Mouse (Mus musculus) forebrain, embryonic 13.5 days (tissue): Measurements from ENCODE around the gene Tle6. TPM values are rescaled to one million over a fixed set of nuclear protein-coding genes. Genes with fewer than 3 reads are reported as not detected.

ENCODE experiments used
- ATAC-seq: fragments of 200-750 bp; cut with Nextera tagmentation; 2 replicates; pipeline ENCODE4 v1.8.0; 2017
- H3K27ac ChIP-seq: fragments of 300-500 bp; sonication (generic); 2 replicates; pipeline ENCODE4 v1.5.1; 2015; ENCODE audit warnings: inconsistent platforms, mild to moderate bottlenecking, moderate library complexity
- H3K27me3 ChIP-seq: fragments of 300-500 bp; sonication (generic); 2 replicates; pipeline ENCODE4 v1.6.1; 2015; ENCODE audit warnings: mild to moderate bottlenecking, inconsistent platforms
- H3K36me3 ChIP-seq: fragments of 300-500 bp; sonication (generic); 2 replicates; pipeline ENCODE4 v1.6.1; 2015; ENCODE audit warnings: mild to moderate bottlenecking, inconsistent platforms; ENCODE audit not compliant: poor library complexity, severe bottlenecking
- H3K4me1 ChIP-seq: fragments of 300-500 bp; sonication (generic); 2 replicates; pipeline ENCODE4 v1.6.1; 2015; ENCODE audit warnings: inconsistent platforms
- H3K4me2 ChIP-seq: fragments of 300-500 bp; sonication (generic); 2 replicates; pipeline ENCODE4 v1.6.1; 2015; ENCODE audit warnings: inconsistent platforms, mild to moderate bottlenecking, moderate library complexity
- H3K4me3 ChIP-seq: fragments of 300-500 bp; sonication (generic); 2 replicates; pipeline ENCODE4 v1.5.1; 2015; ENCODE audit warnings: mild to moderate bottlenecking, inconsistent platforms
- H3K9ac ChIP-seq: fragments of 300-500 bp; sonication (generic); 2 replicates; pipeline ENCODE4 v1.6.1; 2015; ENCODE audit warnings: mild to moderate bottlenecking, inconsistent platforms
- H3K9me3 ChIP-seq: fragments of 300-500 bp; sonication (generic); replicated peaks from 2 replicates; pipeline ENCODE4 v1.6.1; 2016; ENCODE audit warnings: inconsistent platforms
- WGBS: fragments of 180-500 bp; shearing (Covaris S2); methylation state at CpG from one replicate; pipeline ENCODE4 v1.1.7; 2015; 5-methylcytosine and 5-hydroxymethylcytosine counted together
- polyA plus RNA-seq: library from polyadenylated mRNA; unstranded; fragments of >200 nt; fragmentation: Nextera tagmentation; extraction: Ambion mirVana; gene quantifications from 2 replicates; pipeline ENCODE4 v1.2.1, GENCODE M21; 2015

Gene Tle6
- polyA plus RNA-seq, 1 experiment from 2014 or later = 1.8 TPM

GRCm38 (mm10) chr10:81579967-81580366, 20.9 kb downstream of the Tle6 start:
- peaks cover 16% of the 10 kb centered on the region for H3K4me1 ChIP-seq
- no peak overlapping the region for H3K4me3 ChIP-seq
- no peaks in the 10 kb centered on the region for H3K36me3 ChIP-seq
- WGBS = 56% methylated on average over 4 of the region's 4 CpGs
- H3K27ac ChIP-seq = no peak overlapping the region
- no peak overlapping the region for H3K4me2 ChIP-seq
- peaks cover 84% of the 10 kb centered on the region for H3K27me3 ChIP-seq
- no peak for ATAC-seq
- H3K9me3 ChIP-seq = no peaks in the 10 kb centered on the region
- no peak overlapping the region for H3K9ac ChIP-seq

- peak overlapping the region; percentile 81 for H3K4me2 ChIP-seq
- H3K9me3 ChIP-seq = no peaks in the 10 kb centered on the region
- H3K4me3 ChIP-seq = peak overlapping the region; percentile 61
- no peak overlapping the region for H3K27ac ChIP-seq
- peak overlapping the region; percentile 73 for H3K9ac ChIP-seq
- WGBS = 4% methylated on average over 6 of the region's 6 CpGs
- ATAC-seq = no peak
- H3K36me3 ChIP-seq = no peaks in the 10 kb centered on the region
- H3K4me1 ChIP-seq = peaks cover 41% of the 10 kb centered on the region
- H3K27me3 ChIP-seq = peaks cover 87% of the 10 kb centered on the region
Observed at GRCm38 (mm10) chr10:81575695-81576094, 25.2 kb downstream of the Tle6 start.

- Histone ChIP-seq H3K4me3 (peak overlapping the region; percentile 61), H3K27me3 (peaks cover 82% of the 10 kb centered on the region), H3K4me2 (peak overlapping the region; percentile 81), H3K9ac (peak overlapping the region; percentile 73), H3K27ac (no peak overlapping the region; the same call in 1 of the 2 replicates), H3K36me3 (no peaks in the 10 kb centered on the region), H3K9me3 (no peaks in the 10 kb centered on the region), H3K4me1 (peaks cover 46% of the 10 kb centered on the region)
- no peak for ATAC-seq
- WGBS = 0% methylated on average over 22 of the region's 30 CpGs
Observed at GRCm38 (mm10) chr10:81575208-81575631, 25.7 kb downstream of the Tle6 start.

GRCm38 (mm10) chr10:81574081-81575056, 26.5 kb downstream of the Tle6 start, which contains the start of gene Tle2:
TSS of gene Tle2 (plus strand) at chr10:81574561.
- 15% methylated on average over 10 of the region's 10 CpGs for WGBS
- H3K9ac ChIP-seq = peak within 1 kb of the TSS; percentile 73
- H3K4me3 ChIP-seq = peak within 1 kb of the TSS; percentile 61
- H3K4me1 ChIP-seq = peaks cover 54% of the 10 kb centered on the region
- no peak within 1 kb of the TSS; the same call in 1 of the 2 replicates for H3K27ac ChIP-seq
- peak within 1 kb of the TSS; percentile 81 for H3K4me2 ChIP-seq
- no peak for ATAC-seq
- H3K9me3 ChIP-seq = no peaks in the 10 kb centered on the region
- no peaks in the 10 kb centered on the region for H3K36me3 ChIP-seq
- peaks cover 74% of the 10 kb centered on the region for H3K27me3 ChIP-seq

- Histone ChIP-seq H3K9me3 (no peaks in the 10 kb centered on the region), H3K4me2 (no peak overlapping the region), H3K27me3 (peaks cover 63% of the 10 kb centered on the region), H3K36me3 (no peaks in the 10 kb centered on the region), H3K9ac (no peak overlapping the region), H3K4me1 (peaks cover 67% of the 10 kb centered on the region), H3K27ac (no peak overlapping the region), H3K4me3 (no peak overlapping the region)
- ATAC-seq = no peak
- 7% methylated on average over 9 of the region's 9 CpGs for WGBS
Observed at GRCm38 (mm10) chr10:81572975-81573374, 27.9 kb downstream of the Tle6 start.

- Histone ChIP-seq H3K27ac (no peak overlapping the region), H3K9me3 (no peaks in the 10 kb centered on the region), H3K36me3 (peaks cover 2% of the 10 kb centered on the region; the same call in 1 of the 2 replicates), H3K9ac (peak overlapping the region; percentile 34), H3K4me2 (peak overlapping the region; percentile 74), H3K27me3 (peaks cover 62% of the 10 kb centered on the region), H3K4me3 (peak overlapping the region; percentile 10; the same call in 1 of the 2 replicates), H3K4me1 (peaks cover 73% of the 10 kb centered on the region)
- WGBS = 7% methylated on average over 9 of the region's 9 CpGs
- ATAC-seq = peak; percentile 0; the same call in 1 of the 2 replicates
Observed at GRCm38 (mm10) chr10:81572133-81572671, 28.7 kb downstream of the Tle6 start.

- peaks cover 62% of the 10 kb centered on the region for H3K27me3 ChIP-seq
Observed at GRCm38 (mm10) chr10:81571501-81571876, 29.4 kb downstream of the Tle6 start.

GRCm38 (mm10) chr10:81570831-81571500, 29.9 kb downstream of the Tle6 start:
- peaks cover 15% of the 10 kb centered on the region for H3K36me3 ChIP-seq
- H3K27ac ChIP-seq = peak overlapping the region; percentile 85
- ATAC-seq = peak; percentile 73
- H3K4me3 ChIP-seq = peak overlapping the region; percentile 40
- peaks cover 62% of the 10 kb centered on the region for H3K27me3 ChIP-seq
- no peaks in the 10 kb centered on the region for H3K9me3 ChIP-seq
- H3K9ac ChIP-seq = peak overlapping the region; percentile 45; the same call in 1 of the 2 replicates
- H3K4me2 ChIP-seq = peak overlapping the region; percentile 74
- peaks cover 70% of the 10 kb centered on the region for H3K4me1 ChIP-seq
- WGBS = 1% methylated on average over 32 of the region's 34 CpGs

More at GRCm38 (mm10) chr10:81571501-81571876, 29.4 kb downstream of the Tle6 start:
- H3K4me3 ChIP-seq = peak overlapping the region; percentile 40
- H3K9me3 ChIP-seq = no peaks in the 10 kb centered on the region
- peak overlapping the region; percentile 66 for H3K27ac ChIP-seq
- peaks cover 9% of the 10 kb centered on the region for H3K36me3 ChIP-seq
- H3K4me1 ChIP-seq = peaks cover 73% of the 10 kb centered on the region
- peak overlapping the region; percentile 74 for H3K4me2 ChIP-seq
- H3K9ac ChIP-seq = peak overlapping the region; percentile 34; the same call in 1 of the 2 replicates
- peak; percentile 95 for ATAC-seq
- 0% methylated on average over 18 of the region's 18 CpGs for WGBS

- H3K9ac ChIP-seq = no peak overlapping the region
Observed at GRCm38 (mm10) chr10:81570238-81570800, 30.6 kb downstream of the Tle6 start.

GRCm38 (mm10) chr10:81569507-81570237, 31.2 kb downstream of the Tle6 start:
- peaks cover 64% of the 10 kb centered on the region for H3K27me3 ChIP-seq
- peaks cover 28% of the 10 kb centered on the region for H3K36me3 ChIP-seq
- no peak for ATAC-seq
- H3K9me3 ChIP-seq = no peaks in the 10 kb centered on the region
- H3K4me3 ChIP-seq = no peak overlapping the region
- peak overlapping the region; percentile 74; the same call in 1 of the 2 replicates for H3K4me2 ChIP-seq
- no peak overlapping the region for H3K9ac ChIP-seq
- H3K4me1 ChIP-seq = peaks cover 69% of the 10 kb centered on the region
- H3K27ac ChIP-seq = peak overlapping the region; percentile 85; the same call in 1 of the 2 replicates
- 24% methylated on average over 9 of the region's 9 CpGs for WGBS

More at GRCm38 (mm10) chr10:81570238-81570800, 30.6 kb downstream of the Tle6 start:
- H3K4me2 ChIP-seq = peak overlapping the region; percentile 74
- peak; percentile 8 for ATAC-seq
- peaks cover 21% of the 10 kb centered on the region for H3K36me3 ChIP-seq
- peaks cover 62% of the 10 kb centered on the region for H3K27me3 ChIP-seq
- peaks cover 70% of the 10 kb centered on the region for H3K4me1 ChIP-seq
- peak overlapping the region; percentile 40 for H3K4me3 ChIP-seq
- 0% methylated on average over 8 of the region's 11 CpGs for WGBS
- peak overlapping the region; percentile 85 for H3K27ac ChIP-seq
- no peaks in the 10 kb centered on the region for H3K9me3 ChIP-seq
